Mouse (Mus musculus): ENCODE results near the gene Rere. TPM values are rescaled to one million over a fixed set of nuclear protein-coding genes. Genes with fewer than 3 reads are reported as not detected.
A peak's percentile ranks its signal among the peaks of the same experiment; 100 is the strongest.

Rere gene
- polyA plus RNA-seq, 2 experiments, result 28.5 to 43.3 TPM

- TF ChIP-seq POLR2A (IDR thresholded peaks at IDR 0.05; ENCODE audit: borderline replicate concordance, extremely low read depth, insufficient read depth, insufficient read length), result no peak
- H3K4me2 ChIP-seq (replicated peaks; ENCODE audit: low read depth, low read length, severe bottlenecking), result no peak overlapping the region
- 89% methylated on average over 3 of the region's 3 CpGs for WGBS
- ATAC-seq (ENCODE audit: low FRiP score, low read depth) (no peak), DNase-seq (ENCODE audit: low spot score) (no peak)
- peaks cover 17% of the 10 kb centered on the region for H3K36me3 ChIP-seq (ENCODE audit: control insufficient read depth, insufficient read depth, low read length)
- peaks cover 4% of the 10 kb centered on the region; the same call in 1 of the 2 replicates for H3K4me1 ChIP-seq (ENCODE audit: control insufficient read depth, insufficient read depth, low read length)
- no peak overlapping the region for H3K27ac ChIP-seq (replicated peaks; ENCODE audit: low read depth, low read length)
- no peak overlapping the region for H3K4me3 ChIP-seq (replicated peaks; ENCODE audit: low read length)
- H3K9me3 ChIP-seq (ENCODE audit: control insufficient read depth, low read length), result no peaks in the 10 kb centered on the region
- H3K27me3 ChIP-seq (ENCODE audit: control insufficient read depth, insufficient read depth, low read length), result no peaks in the 10 kb centered on the region
- H3K9ac ChIP-seq (ENCODE audit: low read depth, low read length, severe bottlenecking), result no peak overlapping the region
Observed at GRCm38 (mm10) chr4:150576339-150576738, 294.9 kb downstream of the Rere start.

- TF ChIP-seq POLR2A (IDR thresholded peaks at IDR 0.05; ENCODE audit: borderline replicate concordance, extremely low read depth, insufficient read depth, insufficient read length), result no peak
- Histone ChIP-seq H3K27me3 (ENCODE audit: control insufficient read depth, insufficient read depth, low read length) (no peaks in the 10 kb centered on the region), H3K36me3 (ENCODE audit: control insufficient read depth, insufficient read depth, low read length) (peaks cover 8% of the 10 kb centered on the region; the same call in 1 of the 2 replicates), H3K9ac (ENCODE audit: low read depth, low read length, severe bottlenecking) (no peak overlapping the region), H3K4me3 (replicated peaks; ENCODE audit: low read length) (no peak overlapping the region), H3K27ac (replicated peaks; ENCODE audit: low read depth, low read length) (no peak overlapping the region), H3K9me3 (ENCODE audit: control insufficient read depth, low read length) (no peaks in the 10 kb centered on the region), H3K4me1 (ENCODE audit: control insufficient read depth, insufficient read depth, low read length) (peaks cover 18% of the 10 kb centered on the region), H3K4me2 (replicated peaks; ENCODE audit: low read depth, low read length, severe bottlenecking) (no peak overlapping the region)
- DNase-seq (ENCODE audit: low spot score) (no peak), ATAC-seq (ENCODE audit: low FRiP score, low read depth) (no peak)
- WGBS, result 87% methylated on average over 3 of the region's 3 CpGs
Observed at GRCm38 (mm10) chr4:150578021-150578420, 296.6 kb downstream of the Rere start.

GRCm38 (mm10) chr4:150581931-150582723 lies 300.7 kb downstream of the Rere start:
- H3K9me3 ChIP-seq (ENCODE audit: control insufficient read depth, low read length), result no peaks in the 10 kb centered on the region
- no peak overlapping the region for H3K9ac ChIP-seq (ENCODE audit: low read depth, low read length, severe bottlenecking)
- 0 out of 2 replicates have a peak, but pooled peaks cover 4% of the 10 kb centered on the region for H3K36me3 ChIP-seq (ENCODE audit: control insufficient read depth, insufficient read depth, low read length)
- H3K27ac ChIP-seq (replicated peaks; ENCODE audit: low read depth, low read length), result peak overlapping the region; percentile 76
- no peaks in the 10 kb centered on the region for H3K27me3 ChIP-seq (ENCODE audit: control insufficient read depth, insufficient read depth, low read length)
- H3K4me3 ChIP-seq (replicated peaks; ENCODE audit: low read length), result no peak overlapping the region
- H3K4me2 ChIP-seq (replicated peaks; ENCODE audit: low read depth, low read length, severe bottlenecking), result no peak overlapping the region
- TF ChIP-seq POLR2A (IDR thresholded peaks at IDR 0.05; ENCODE audit: borderline replicate concordance, extremely low read depth, insufficient read depth, insufficient read length), result no peak
- peaks cover 46% of the 10 kb centered on the region for H3K4me1 ChIP-seq (ENCODE audit: control insufficient read depth, insufficient read depth, low read length)
- no peak for DNase-seq (ENCODE audit: low spot score)
- no peak for ATAC-seq (ENCODE audit: low FRiP score, low read depth)
- WGBS, result 54% methylated on average over 10 of the region's 10 CpGs

- Histone ChIP-seq H3K4me1 (ENCODE audit: control insufficient read depth, insufficient read depth, low read length) (peaks cover 49% of the 10 kb centered on the region), H3K27me3 (ENCODE audit: control insufficient read depth, insufficient read depth, low read length) (no peaks in the 10 kb centered on the region), H3K36me3 (ENCODE audit: control insufficient read depth, insufficient read depth, low read length) (0 out of 2 replicates have a peak, but pooled peaks cover under 1% of the 10 kb centered on the region), H3K27ac (replicated peaks; ENCODE audit: low read depth, low read length) (peak overlapping the region; percentile 76), H3K4me2 (replicated peaks; ENCODE audit: low read depth, low read length, severe bottlenecking) (peak overlapping the region; percentile 13), H3K9ac (ENCODE audit: low read depth, low read length, severe bottlenecking) (no peak overlapping the region), H3K4me3 (replicated peaks; ENCODE audit: low read length) (no peak overlapping the region), H3K9me3 (ENCODE audit: control insufficient read depth, low read length) (no peaks in the 10 kb centered on the region)
- 19% methylated on average over 13 of the region's 13 CpGs for WGBS
- no peak for TF ChIP-seq POLR2A (IDR thresholded peaks at IDR 0.05; ENCODE audit: borderline replicate concordance, extremely low read depth, insufficient read depth, insufficient read length)
- ATAC-seq (ENCODE audit: low FRiP score, low read depth) (peak; percentile 84), DNase-seq (ENCODE audit: low spot score) (peak; percentile 75)
Observed at GRCm38 (mm10) chr4:150582966-150583776, 301.7 kb downstream of the Rere start.

GRCm38 (mm10) chr4:150583777-150584135 lies 302.3 kb downstream of the Rere start:
- no peak overlapping the region for H3K4me3 ChIP-seq (replicated peaks; ENCODE audit: low read length)
- H3K4me2 ChIP-seq (replicated peaks; ENCODE audit: low read depth, low read length, severe bottlenecking), result peak overlapping the region; percentile 13
- H3K27ac ChIP-seq (replicated peaks; ENCODE audit: low read depth, low read length), result peak overlapping the region; percentile 76
- no peak for DNase-seq (ENCODE audit: low spot score)
- H3K36me3 ChIP-seq (ENCODE audit: control insufficient read depth, insufficient read depth, low read length), result no peaks in the 10 kb centered on the region
- ATAC-seq (ENCODE audit: low FRiP score, low read depth), result no peak
- H3K27me3 ChIP-seq (ENCODE audit: control insufficient read depth, insufficient read depth, low read length), result no peaks in the 10 kb centered on the region
- WGBS, result 39% methylated on average over 3 of the region's 3 CpGs
- H3K9ac ChIP-seq (ENCODE audit: low read depth, low read length, severe bottlenecking), result no peak overlapping the region
- no peak for TF ChIP-seq POLR2A (IDR thresholded peaks at IDR 0.05; ENCODE audit: borderline replicate concordance, extremely low read depth, insufficient read depth, insufficient read length)
- no peaks in the 10 kb centered on the region for H3K9me3 ChIP-seq (ENCODE audit: control insufficient read depth, low read length)
- H3K4me1 ChIP-seq (ENCODE audit: control insufficient read depth, insufficient read depth, low read length), result peaks cover 49% of the 10 kb centered on the region
